17 mouse cellular contexts compared by ENCODE assay signal in genomic region chr1:63944786-63945185, GRCm38 (mm10).
"Had no signal": no experiment of that assay in that cellular context is flagged by ENCODE, and none has a peak within 500 bp of the region (broad histone marks: within the 10 kb centered on the region; RNA-seq: fewer than 3 reads in every experiment).

No protein-coding gene starts in this region.

- H3K4me1 ChIP-seq: kidney, embryonic 15.5 days; limb, embryonic 12.5 days; limb, embryonic 15.5 days; midbrain, embryonic 13.5 days; stomach, embryonic 15.5 days had no signal

- H3K9ac ChIP-seq: kidney, embryonic 15.5 days; limb, embryonic 12.5 days; limb, embryonic 15.5 days; liver, embryonic 14.5 days; liver, postnatal 0 days; lung, embryonic 14.5 days; midbrain, embryonic 13.5 days; stomach, embryonic 15.5 days had no signal

- H3K27ac ChIP-seq: kidney, embryonic 15.5 days; limb, embryonic 12.5 days; limb, embryonic 15.5 days; liver, embryonic 14.5 days; macrophage; midbrain, embryonic 13.5 days; stomach, embryonic 15.5 days had no signal

- H3K27me3 ChIP-seq: kidney, embryonic 15.5 days; limb, embryonic 12.5 days; limb, embryonic 15.5 days; stomach, embryonic 15.5 days had no signal

- H3K4me3 ChIP-seq: kidney, embryonic 15.5 days; limb, embryonic 12.5 days; limb, embryonic 15.5 days; midbrain, embryonic 13.5 days; stomach, embryonic 15.5 days had no signal

- DNase-seq: kidney, adult 8-10 months; kidney, postnatal 10 days; kidney, postnatal 36 days; left cerebral cortex, postnatal 4 days; liver, postnatal 0 days; lung, embryonic 14.5 days; thymus, postnatal 36 days had no signal

- H3K36me3 ChIP-seq: kidney, embryonic 15.5 days; limb, embryonic 12.5 days; limb, embryonic 15.5 days; midbrain, embryonic 13.5 days; stomach, embryonic 15.5 days had no signal

- ATAC-seq: liver, postnatal 0 days; lung, postnatal 0 days; midbrain, embryonic 13.5 days; midbrain, embryonic 16.5 days had no signal

- H3K9me3 ChIP-seq: kidney, embryonic 15.5 days; limb, embryonic 12.5 days; limb, embryonic 15.5 days; midbrain, embryonic 13.5 days; stomach, embryonic 15.5 days had no signal

- H3K4me2 ChIP-seq: kidney, embryonic 15.5 days; limb, embryonic 12.5 days; limb, embryonic 15.5 days; liver, embryonic 11.5 days; lung, embryonic 14.5 days; midbrain, embryonic 13.5 days; stomach, embryonic 15.5 days had no signal
